Mouse (Mus musculus): ENCODE results near the gene Cdh15.

Gene Cdh15

DNA sequence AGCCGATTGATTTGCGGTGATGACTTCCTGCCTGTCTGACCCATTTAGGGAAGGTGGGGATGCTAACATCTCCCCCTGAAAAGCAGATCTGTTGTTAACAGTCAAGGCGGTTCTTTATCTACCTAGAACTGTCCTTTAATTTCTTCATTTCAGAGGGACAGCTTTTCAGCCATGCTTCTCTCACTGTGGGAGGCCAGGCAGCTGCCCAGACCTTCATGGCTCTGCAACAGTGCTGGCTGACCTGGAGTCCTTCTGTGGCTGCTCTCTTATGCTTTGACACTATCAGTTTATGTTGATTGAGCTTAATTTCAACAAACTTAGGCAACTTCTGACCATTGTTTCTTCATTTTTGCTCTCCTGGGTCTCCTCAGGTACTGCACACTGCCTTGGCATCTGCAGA is 32.5 kb downstream of the Cdh15 start:
- in situ Hi-C loops (cut with MboI, MseI), result no loop called here

- in situ Hi-C loops (cut with MboI, MseI), result no loop called here
Observed at GRCm38 (mm10) chr8:122883671-122884070, 35.9 kb downstream of the Cdh15 start.

DNA sequence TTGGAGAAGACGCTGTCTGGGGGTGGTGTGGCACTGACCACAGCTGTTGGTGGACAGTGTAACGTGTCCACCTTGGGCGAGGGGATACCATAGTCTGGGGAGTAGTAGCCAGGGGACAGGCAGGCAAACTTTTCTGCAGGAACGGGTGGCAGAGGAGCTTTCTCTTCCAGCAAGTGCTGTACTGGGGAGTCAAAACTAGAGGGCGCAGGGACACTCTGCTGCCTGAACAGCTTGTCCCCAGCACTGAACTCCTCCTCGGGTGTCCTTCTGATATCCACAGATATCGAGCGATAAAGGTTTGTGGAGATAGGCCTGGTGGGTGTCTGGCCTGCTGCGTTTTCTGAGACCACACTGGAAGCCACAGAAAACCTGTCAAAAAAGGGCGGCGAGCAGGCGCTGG is 43.7 kb downstream of the Cdh15 start:
- in situ Hi-C loops (cut with MboI, MseI), result no loop called here

- in situ Hi-C loops (cut with MboI, MseI), result no loop called here
Observed at GRCm38 (mm10) chr8:122893451-122893850, 45.7 kb downstream of the Cdh15 start.

GRCm38 (mm10) chr8:122896317-122896716 is 48.6 kb downstream of the Cdh15 start:
- in situ Hi-C loops (cut with MboI, MseI), result no loop called here

DNA sequence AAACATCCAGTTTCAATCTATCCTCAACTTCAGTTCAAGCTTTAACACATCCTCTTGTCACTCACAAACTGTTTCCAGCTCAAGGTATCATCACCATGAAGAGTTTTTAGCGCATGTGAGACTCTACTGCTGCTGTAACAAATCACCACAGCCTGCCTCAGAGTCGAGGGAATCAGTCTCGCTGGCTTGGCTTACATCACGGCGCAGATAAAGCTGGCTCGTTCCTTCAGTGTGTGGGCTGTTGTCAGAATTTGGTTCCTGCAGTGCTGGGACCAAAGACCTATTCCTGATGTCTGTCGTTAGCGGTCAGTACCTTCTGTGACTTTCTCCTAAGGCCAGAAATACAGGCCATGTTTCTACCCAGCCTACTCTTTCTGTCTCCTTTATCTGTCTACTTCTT is 49.4 kb downstream of the Cdh15 start:
- in situ Hi-C loops (cut with MboI, MseI), result no loop called here

GRCm38 (mm10) chr8:122898018-122898417 is 50.3 kb downstream of the Cdh15 start:
- in situ Hi-C loops (cut with MboI, MseI), result no loop called here

DNA sequence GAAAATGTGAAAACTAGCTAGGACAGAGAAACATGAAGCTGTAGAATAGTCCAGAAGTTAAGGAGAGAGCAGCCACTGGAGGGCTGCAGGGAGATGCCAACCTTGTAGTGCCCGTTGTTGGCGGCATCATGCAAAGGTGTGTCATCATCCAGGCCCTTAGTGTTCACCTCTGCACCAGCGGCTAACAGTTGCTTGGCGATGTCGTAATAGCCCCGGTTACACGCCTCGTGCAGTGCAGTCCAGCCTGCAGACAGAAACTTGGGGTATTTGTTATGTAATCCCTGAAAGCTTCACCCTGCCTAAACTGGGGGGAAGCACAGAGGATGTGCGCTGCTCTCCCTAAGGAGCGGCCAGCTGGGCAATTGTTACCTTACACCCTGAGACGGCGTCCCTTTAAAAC is 50.7 kb downstream of the Cdh15 start:
- in situ Hi-C loops (cut with MboI, MseI), result no loop called here

- in situ Hi-C loops (cut with MboI, MseI), result no loop called here
Observed at GRCm38 (mm10) chr8:122899085-122899484, 51.3 kb downstream of the Cdh15 start.

- in situ Hi-C loops (cut with MboI, MseI), result no loop called here
Observed at GRCm38 (mm10) chr8:122901476-122901875, 53.7 kb downstream of the Cdh15 start.

DNA sequence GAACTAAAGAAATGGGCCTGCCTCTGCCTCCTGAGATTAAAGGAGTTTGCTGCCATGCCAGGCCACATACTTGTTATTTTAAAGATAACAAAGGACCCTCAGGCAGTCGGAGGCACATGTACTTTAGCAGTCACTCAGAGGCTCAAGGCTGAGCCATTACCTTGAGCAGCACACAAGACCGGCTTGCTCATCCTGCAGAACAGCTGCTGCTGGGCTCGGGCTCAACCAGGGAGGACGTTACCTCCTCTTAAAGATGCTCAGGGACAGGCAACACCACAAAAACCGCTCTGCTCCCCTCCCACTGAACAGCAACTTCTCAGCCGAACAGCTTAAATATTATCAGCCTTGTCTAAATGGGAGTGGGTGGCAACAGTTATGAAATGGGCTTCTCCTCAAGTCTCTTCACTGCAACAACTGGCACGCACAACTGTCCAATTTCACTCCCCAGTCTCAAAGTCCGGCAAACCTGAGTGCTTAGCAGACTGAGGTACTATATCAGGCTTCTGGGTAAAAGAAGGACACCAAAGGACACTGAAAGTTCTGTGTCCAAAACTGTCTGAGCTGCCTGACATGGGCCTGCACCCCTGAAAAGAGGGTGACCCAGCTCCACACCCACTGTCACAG is 54.2 kb downstream of the Cdh15 start:
- in situ Hi-C loops (cut with MboI, MseI), result no loop called here

- in situ Hi-C loops (cut with MboI, MseI), result no loop called here
Observed at GRCm38 (mm10) chr8:122902581-122902980, 54.8 kb downstream of the Cdh15 start.

DNA sequence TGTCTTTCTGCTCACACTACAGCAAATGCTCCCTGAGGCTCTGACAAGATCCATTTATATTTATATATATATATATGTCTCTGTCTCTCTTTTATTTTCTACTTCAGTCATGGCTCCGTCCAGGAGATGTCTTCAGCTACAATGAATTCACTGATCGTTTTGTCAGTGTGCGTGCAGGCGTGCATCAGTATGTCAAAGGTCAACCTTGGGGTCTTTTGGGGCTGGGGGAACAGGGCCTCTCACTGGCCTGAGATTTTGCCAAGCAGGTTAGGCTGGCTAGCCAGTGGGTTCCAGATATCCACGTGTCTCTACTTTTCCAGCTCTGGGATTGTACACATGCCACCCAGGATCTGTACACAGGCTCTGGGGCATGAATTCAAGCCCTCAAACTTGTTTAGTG is 55.2 kb downstream of the Cdh15 start:
- in situ Hi-C loops (cut with MboI, MseI), result no loop called here

- in situ Hi-C loops (cut with MboI, MseI), result no loop called here
Observed at GRCm38 (mm10) chr8:122904496-122904895, 56.7 kb downstream of the Cdh15 start.

GRCm38 (mm10) chr8:122905346-122905745 is 57.6 kb downstream of the Cdh15 start:
- in situ Hi-C loops (cut with MboI, MseI), result no loop called here

DNA sequence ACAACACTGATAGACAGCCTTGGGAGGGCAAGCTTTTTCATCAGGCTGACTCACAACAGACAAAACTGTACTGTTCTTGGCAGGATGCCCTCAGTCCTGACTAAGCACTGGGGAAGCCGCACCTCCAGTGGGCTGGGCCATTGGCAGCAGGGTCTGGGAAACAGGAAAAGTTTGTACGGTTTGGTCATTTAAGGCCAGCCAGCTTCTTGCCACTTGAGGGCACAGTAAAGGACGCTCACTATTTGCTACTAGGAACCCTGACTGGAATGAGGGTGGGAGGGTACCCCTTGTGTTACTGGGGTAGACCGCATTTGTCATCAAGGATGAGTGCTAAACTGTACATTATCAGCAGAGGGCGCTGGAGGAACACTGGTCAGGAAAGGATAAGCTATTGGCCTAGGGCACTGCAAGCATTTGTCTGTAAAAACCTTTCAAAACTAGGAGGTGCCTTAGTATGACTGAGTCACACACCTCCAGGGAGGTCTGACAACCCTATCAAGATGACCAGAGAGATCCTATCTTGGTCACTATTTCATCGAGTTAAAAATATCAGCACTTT is 58.8 kb downstream of the Cdh15 start:
- in situ Hi-C loops (cut with MboI, MseI), result no loop called here

- in situ Hi-C loops (cut with MboI, MseI), result no loop called here
Observed at GRCm38 (mm10) chr8:122912150-122912549, 64.4 kb downstream of the Cdh15 start.

GRCm38 (mm10) chr8:122912871-122913270 is 65.1 kb downstream of the Cdh15 start:
- in situ Hi-C loops (cut with MboI, MseI), result no loop called here

DNA sequence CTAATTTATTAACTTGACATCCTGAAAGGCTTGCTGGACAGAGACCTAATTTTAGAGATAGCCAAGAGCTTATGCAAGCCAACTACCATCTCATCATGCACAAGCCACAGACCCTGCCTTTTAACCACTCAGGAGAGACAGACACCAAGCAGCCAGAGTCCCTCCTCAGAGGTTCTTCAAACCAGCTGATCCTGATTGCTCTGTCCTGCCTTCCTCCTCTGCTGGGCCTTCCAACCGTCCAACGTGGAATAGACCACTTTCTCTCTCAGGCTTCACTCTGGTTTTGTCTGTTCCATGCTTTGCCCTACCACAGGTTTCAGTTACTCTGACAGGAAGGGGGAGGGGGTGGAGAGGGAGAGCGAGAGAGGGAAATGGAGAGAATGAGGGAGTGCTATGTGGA is 69.0 kb downstream of the Cdh15 start:
- in situ Hi-C loops (cut with MboI, MseI), result no loop called here
